Mouse (Mus musculus): ENCODE measurements around the gene Kirrel3. TPM values are rescaled to one million over a fixed set of nuclear protein-coding genes. Genes with fewer than 3 reads are reported as not detected.

Gene Kirrel3
- total and polyA plus RNA-seq, 3 experiments, result 0.98 TPM; not detected in 2

- no peaks in the 10 kb centered on the region for H3K9me3 ChIP-seq (replicated peaks)
- TF ChIP-seq GATA1 (IDR thresholded peaks at IDR 0.05; ENCODE audit: borderline replicate concordance, low read length), result no peak
- H3K27me3 ChIP-seq (ENCODE audit: insufficient read depth, low read length), result no peaks in the 10 kb centered on the region
- H3K4me1 ChIP-seq (ENCODE audit: insufficient read depth, low read depth, low read length), result no peaks in the 10 kb centered on the region
- DNase-seq (ENCODE audit: low spot score) (no peak), ATAC-seq (ENCODE audit: extremely low read depth, insufficient number of reproducible peaks, low FRiP score, poor library complexity, severe bottlenecking) (no peak)
- H3K36me3 ChIP-seq (replicated peaks), result no peaks in the 10 kb centered on the region
- H3K4me3 ChIP-seq (ENCODE audit: low read depth, low read length), result no peak overlapping the region
These were observed 339.4 kb downstream of the Kirrel3 start for GRCm38 (mm10) chr9:34825089-34825400.

- no peak for ATAC-seq (ENCODE audit: extremely low read depth, insufficient number of reproducible peaks, low FRiP score, poor library complexity, severe bottlenecking)
- TF ChIP-seq GATA2 (IDR thresholded peaks at IDR 0.05; ENCODE audit: borderline replicate concordance, low read depth, low read length), result no peak
- no peak for TF ChIP-seq TAL1 (conservative IDR thresholded peaks at IDR 0.05; ENCODE audit: low read depth, low read length)
- no peaks in the 10 kb centered on the region for H3K36me3 ChIP-seq (replicated peaks)
- no peak overlapping the region for H3K4me3 ChIP-seq (ENCODE audit: low read depth, low read length)
- H3K27me3 ChIP-seq (ENCODE audit: insufficient read depth, low read length), result no peaks in the 10 kb centered on the region
- no peaks in the 10 kb centered on the region for H3K4me1 ChIP-seq (ENCODE audit: insufficient read depth, low read depth, low read length)
- no peak for DNase-seq (ENCODE audit: low spot score)
- no peaks in the 10 kb centered on the region for H3K9me3 ChIP-seq (replicated peaks)
These were observed 339.8 kb downstream of the Kirrel3 start for GRCm38 (mm10) chr9:34825402-34826008.

GRCm38 (mm10) chr9:34830696-34831095 is 345.0 kb downstream of the Kirrel3 start:
- no peaks in the 10 kb centered on the region for H3K27me3 ChIP-seq (ENCODE audit: insufficient read depth, low read length)
- ATAC-seq (ENCODE audit: extremely low read depth, insufficient number of reproducible peaks, low FRiP score, poor library complexity, severe bottlenecking), result no peak

GRCm38 (mm10) chr9:34836801-34837200 is 351.1 kb downstream of the Kirrel3 start:
- ATAC-seq (ENCODE audit: extremely low read depth, insufficient number of reproducible peaks, low FRiP score, poor library complexity, severe bottlenecking) (no peak), DNase-seq (ENCODE audit: low spot score) (no peak)
- Histone ChIP-seq H3K27me3 (ENCODE audit: insufficient read depth, low read length) (no peaks in the 10 kb centered on the region), H3K4me3 (ENCODE audit: low read depth, low read length) (no peak overlapping the region), H3K9me3 (replicated peaks) (no peaks in the 10 kb centered on the region), H3K4me1 (ENCODE audit: insufficient read depth, low read depth, low read length) (no peaks in the 10 kb centered on the region), H3K36me3 (replicated peaks) (no peaks in the 10 kb centered on the region)
- no peak for TF ChIP-seq TAL1 (conservative IDR thresholded peaks at IDR 0.05; ENCODE audit: low read depth, low read length)
- TF ChIP-seq GATA2 (IDR thresholded peaks at IDR 0.05; ENCODE audit: borderline replicate concordance, low read depth, low read length), result no peak
- no peak for TF ChIP-seq GATA1 (IDR thresholded peaks at IDR 0.05; ENCODE audit: borderline replicate concordance, low read length)
- no peak for TF ChIP-seq POLR2AphosphoS5 (IDR thresholded peaks at IDR 0.05; ENCODE audit: insufficient replicate concordance, low read depth, low read length)
- TF ChIP-seq CTCF (IDR thresholded peaks at IDR 0.05; ENCODE audit: low read depth, low read length), result no peak

More at GRCm38 (mm10) chr9:34830696-34831095, 345.0 kb downstream of the Kirrel3 start:
- Histone ChIP-seq H3K4me1 (ENCODE audit: insufficient read depth, low read depth, low read length) (no peaks in the 10 kb centered on the region), H3K9me3 (replicated peaks) (no peaks in the 10 kb centered on the region), H3K36me3 (replicated peaks) (no peaks in the 10 kb centered on the region), H3K4me3 (ENCODE audit: low read depth, low read length) (no peak overlapping the region)
- no peak for TF ChIP-seq GATA2 (IDR thresholded peaks at IDR 0.05; ENCODE audit: borderline replicate concordance, low read depth, low read length)
- no peak for TF ChIP-seq TAL1 (conservative IDR thresholded peaks at IDR 0.05; ENCODE audit: low read depth, low read length)
- no peak for TF ChIP-seq POLR2AphosphoS5 (IDR thresholded peaks at IDR 0.05; ENCODE audit: insufficient replicate concordance, low read depth, low read length)
- TF ChIP-seq GATA1 (IDR thresholded peaks at IDR 0.05; ENCODE audit: borderline replicate concordance, low read length), result no peak
- DNase-seq (ENCODE audit: low spot score), result no peak

GRCm38 (mm10) chr9:34837700-34838462 is 352.2 kb downstream of the Kirrel3 start:
- TF ChIP-seq GATA1 (IDR thresholded peaks at IDR 0.05; ENCODE audit: borderline replicate concordance, low read length), result no peak
- no peak for TF ChIP-seq TAL1 (conservative IDR thresholded peaks at IDR 0.05; ENCODE audit: low read depth, low read length)
- TF ChIP-seq GATA2 (IDR thresholded peaks at IDR 0.05; ENCODE audit: borderline replicate concordance, low read depth, low read length), result no peak
- TF ChIP-seq CTCF (IDR thresholded peaks at IDR 0.05; ENCODE audit: low read depth, low read length), result no peak
- TF ChIP-seq POLR2AphosphoS5 (IDR thresholded peaks at IDR 0.05; ENCODE audit: insufficient replicate concordance, low read depth, low read length), result no peak
- DNase-seq (ENCODE audit: low spot score), result no peak

GRCm38 (mm10) chr9:34843275-34843965 is 357.7 kb downstream of the Kirrel3 start:
- TF ChIP-seq CTCF (IDR thresholded peaks at IDR 0.05; ENCODE audit: low read depth, low read length), result no peak
- no peak for TF ChIP-seq GATA1 (IDR thresholded peaks at IDR 0.05; ENCODE audit: borderline replicate concordance, low read length)
- no peak for TF ChIP-seq POLR2AphosphoS5 (IDR thresholded peaks at IDR 0.05; ENCODE audit: insufficient replicate concordance, low read depth, low read length)
- no peak for TF ChIP-seq TAL1 (conservative IDR thresholded peaks at IDR 0.05; ENCODE audit: low read depth, low read length)
- TF ChIP-seq GATA2 (IDR thresholded peaks at IDR 0.05; ENCODE audit: borderline replicate concordance, low read depth, low read length), result no peak
- no peak for ATAC-seq (ENCODE audit: extremely low read depth, insufficient number of reproducible peaks, low FRiP score, poor library complexity, severe bottlenecking)
- H3K36me3 ChIP-seq (replicated peaks), result no peaks in the 10 kb centered on the region
- no peak for DNase-seq (ENCODE audit: low spot score)
- H3K4me1 ChIP-seq (ENCODE audit: insufficient read depth, low read depth, low read length), result no peaks in the 10 kb centered on the region
- no peaks in the 10 kb centered on the region for H3K9me3 ChIP-seq (replicated peaks)
- H3K27me3 ChIP-seq (ENCODE audit: insufficient read depth, low read length), result no peaks in the 10 kb centered on the region
- no peak overlapping the region for H3K4me3 ChIP-seq (ENCODE audit: low read depth, low read length)

More at GRCm38 (mm10) chr9:34837700-34838462, 352.2 kb downstream of the Kirrel3 start:
- H3K36me3 ChIP-seq (replicated peaks), result no peaks in the 10 kb centered on the region
- no peaks in the 10 kb centered on the region for H3K4me1 ChIP-seq (ENCODE audit: insufficient read depth, low read depth, low read length)
- no peaks in the 10 kb centered on the region for H3K9me3 ChIP-seq (replicated peaks)
- H3K27me3 ChIP-seq (ENCODE audit: insufficient read depth, low read length), result no peaks in the 10 kb centered on the region
- ATAC-seq (ENCODE audit: extremely low read depth, insufficient number of reproducible peaks, low FRiP score, poor library complexity, severe bottlenecking), result no peak
- H3K4me3 ChIP-seq (ENCODE audit: low read depth, low read length), result no peak overlapping the region
